Mouse (Mus musculus) limb, embryonic 14.5 days (tissue): ENCODE results near the gene Gm12569. TPM values are rescaled to one million over a fixed set of nuclear protein-coding genes. Genes with fewer than 3 reads are reported as not detected.

Source experiments
- ATAC-seq: fragments of 200-750 bp; cut with Nextera tagmentation; 2 replicates; pipeline ENCODE4 v1.8.0; 2017; ENCODE audit warnings: low read depth, moderate number of reproducible peaks, moderate TSS enrichment; ENCODE audit not compliant: low FRiP score
- DNase-seq: peaks from one replicate; pipeline ENCODE4 v3.0.0-alpha.2; 2015; ENCODE audit warnings: low spot score
- H3K27ac ChIP-seq: fragments of 300-500 bp; sonication (generic); replicated peaks from 2 replicates; pipeline ENCODE4 v1.5.1; 2014; ENCODE audit warnings: low read depth, mild to moderate bottlenecking, low read length, moderate library complexity, mixed read lengths
- H3K27me3 ChIP-seq: fragments of 300-500 bp; sonication (generic); 2 replicates; pipeline ENCODE4 v1.6.1; 2014; ENCODE audit warnings: low read length, mixed read lengths; ENCODE audit not compliant: control insufficient read depth, insufficient read depth
- H3K36me3 ChIP-seq: fragments of 300-500 bp; sonication (generic); 2 replicates; pipeline ENCODE4 v1.6.1; 2014; ENCODE audit warnings: mild to moderate bottlenecking, low read length, moderate library complexity, mixed read lengths; ENCODE audit not compliant: control insufficient read depth, insufficient read depth
- H3K4me1 ChIP-seq: fragments of 300-500 bp; sonication (generic); 2 replicates; pipeline ENCODE4 v1.6.1; 2014; ENCODE audit warnings: antibody characterized with exemption, low read length, mixed read lengths; ENCODE audit not compliant: control insufficient read depth, insufficient read depth
- H3K4me2 ChIP-seq: fragments of 300-500 bp; sonication (generic); replicated peaks from 2 replicates; pipeline ENCODE4 v1.6.1; 2014; ENCODE audit warnings: low read depth, mild to moderate bottlenecking, low read length, moderate library complexity; ENCODE audit not compliant: severe bottlenecking
- H3K4me3 ChIP-seq: fragments of 300-500 bp; sonication (generic); replicated peaks from 2 replicates; pipeline ENCODE4 v1.5.1; 2014; ENCODE audit warnings: low read length
- H3K9ac ChIP-seq: fragments of 300-500 bp; sonication (generic); 2 replicates; pipeline ENCODE4 v1.6.1; 2014; ENCODE audit warnings: mild to moderate bottlenecking, low read depth, low read length, moderate library complexity; ENCODE audit not compliant: severe bottlenecking
- H3K9me3 ChIP-seq: fragments of 300-500 bp; sonication (generic); 2 replicates; pipeline ENCODE4 v1.6.1; 2016; ENCODE audit warnings: low read length; ENCODE audit not compliant: control insufficient read depth
- POLR2A ChIP-seq: fragments of 200-500 bp; IDR thresholded peaks from 2 replicates; pipeline ENCODE4 v1.8.0; 2012; ENCODE audit warnings: inconsistent platforms, mild to moderate bottlenecking, moderate library complexity, borderline replicate concordance; ENCODE audit not compliant: insufficient read depth, insufficient read length; ENCODE audit errors: extremely low read depth
- WGBS: fragments of 180-500 bp; shearing (Covaris S2); extraction: QIAGEN DNeasy Blood & Tissue Kit; methylation state at CpG from one replicate; pipeline ENCODE4 v1.1.7; 2014; 5-methylcytosine and 5-hydroxymethylcytosine counted together
- polyA plus RNA-seq, 2 experiments: library from polyadenylated mRNA; depleted of rRNA in 1 of 2; stranded (reverse) in 1 of 2; unstranded in 1 of 2; fragments of >200 nt; fragmentation: Nextera tagmentation in 1 of 2; extraction: Ambion mirVana in 1 of 2; gene quantifications; 2 replicates each; pipeline versions ENCODE4 v1.2.1 to v1.2.3; 2012 to 2014

Gm12569 gene
- polyA plus RNA-seq, 2 experiments = not detected

GRCm38 (mm10) chr11:51227104-51227503, 6.8 kb downstream of the Gm12569 start:
- no peak for TF ChIP-seq POLR2A
- Histone ChIP-seq H3K4me2 (no peak overlapping the region), H3K4me3 (no peak overlapping the region), H3K36me3 (no peaks in the 10 kb centered on the region), H3K9me3 (no peaks in the 10 kb centered on the region), H3K27ac (no peak overlapping the region), H3K4me1 (no peaks in the 10 kb centered on the region), H3K9ac (no peak overlapping the region), H3K27me3 (no peaks in the 10 kb centered on the region)
- DNase-seq (no peak), ATAC-seq (no peak)
- WGBS = 80% methylated on average over 4 of the region's 4 CpGs

DNA sequence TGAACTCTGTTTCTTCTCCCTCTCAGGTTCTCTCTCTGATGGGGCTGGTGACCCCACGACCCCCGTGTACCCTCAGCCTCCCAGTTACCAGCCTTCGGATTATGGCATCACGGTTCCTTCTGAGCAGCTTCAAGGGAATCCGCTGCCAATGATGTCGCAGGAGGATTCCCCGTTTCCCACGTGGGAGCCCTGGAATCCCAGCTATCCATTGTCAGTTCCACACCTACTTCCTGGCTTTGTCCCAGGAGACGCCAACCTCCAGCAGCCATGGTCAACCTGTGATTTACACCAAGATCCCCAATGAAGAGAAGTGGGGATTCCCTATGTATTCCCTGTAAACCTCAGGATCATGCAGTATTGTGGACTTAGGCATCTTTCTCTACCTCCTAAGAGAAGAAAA, 14.4 kb downstream of the Gm12569 start:
- Histone ChIP-seq H3K27ac (no peak overlapping the region), H3K4me2 (no peak overlapping the region), H3K9ac (no peak overlapping the region), H3K4me1 (no peaks in the 10 kb centered on the region), H3K9me3 (no peaks in the 10 kb centered on the region), H3K4me3 (no peak overlapping the region), H3K36me3 (no peaks in the 10 kb centered on the region), H3K27me3 (no peaks in the 10 kb centered on the region)
- DNase-seq = no peak
- ATAC-seq = no peak
- no peak for TF ChIP-seq POLR2A
- 83% methylated on average over 9 of the region's 9 CpGs for WGBS

DNA sequence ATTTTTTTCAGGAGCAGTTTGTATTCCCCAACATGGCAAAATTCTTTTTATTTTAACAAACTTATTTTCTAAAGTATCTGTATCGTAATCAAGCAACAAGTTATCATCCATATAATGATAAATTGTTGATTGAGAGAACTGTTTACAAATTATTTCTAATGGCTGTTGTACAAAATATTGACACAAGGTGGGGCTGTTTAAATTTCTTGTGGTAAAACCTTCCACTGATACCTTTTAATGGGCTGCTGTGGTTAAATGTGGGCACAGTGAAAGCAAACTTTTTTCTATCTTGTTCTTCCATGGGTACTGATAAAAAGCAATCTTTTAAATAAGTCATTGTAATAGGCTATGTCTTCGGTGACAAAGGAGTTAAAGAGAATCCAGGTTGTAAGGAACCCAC, 22.6 kb downstream of the Gm12569 start:
- no peak overlapping the region for H3K4me3 ChIP-seq
- DNase-seq (no peak), ATAC-seq (no peak)
- no peaks in the 10 kb centered on the region for H3K36me3 ChIP-seq
- no peak for TF ChIP-seq POLR2A
- no peaks in the 10 kb centered on the region for H3K4me1 ChIP-seq
- H3K4me2 ChIP-seq = no peak overlapping the region
- H3K27me3 ChIP-seq = no peaks in the 10 kb centered on the region
- H3K9ac ChIP-seq = no peak overlapping the region
- H3K27ac ChIP-seq = no peak overlapping the region
- H3K9me3 ChIP-seq = no peaks in the 10 kb centered on the region; the same call in 1 of the 2 replicates
- WGBS = 85% methylated on average over 2 of the region's 2 CpGs

DNA sequence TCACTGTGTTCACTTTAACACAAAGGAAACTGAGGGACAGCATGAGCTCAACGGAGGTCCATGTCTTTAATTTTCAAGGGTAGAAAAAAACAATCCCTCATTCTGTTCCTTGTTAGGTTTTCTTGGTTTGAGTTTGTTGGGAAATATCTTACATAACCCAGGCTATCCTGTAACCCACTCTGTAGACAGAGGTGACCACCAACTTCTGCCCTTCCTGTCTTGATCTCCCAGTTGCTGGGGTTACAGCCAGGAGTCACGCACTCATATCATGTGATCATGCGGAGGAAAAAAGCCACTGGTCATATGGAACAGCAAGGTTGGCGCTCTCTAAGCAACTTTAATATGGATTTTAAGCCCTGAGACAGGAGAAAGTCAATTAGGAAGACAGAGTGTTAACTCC, 36.7 kb downstream of the Gm12569 start:
- Histone ChIP-seq H3K4me1 (no peaks in the 10 kb centered on the region), H3K36me3 (no peaks in the 10 kb centered on the region)
- WGBS = 90% methylated on average over 4 of the region's 4 CpGs

GRCm38 (mm10) chr11:51261680-51262219, 41.5 kb downstream of the Gm12569 start, which contains the start of gene Clk4:
Gene Clk4, plus strand, starts transcription at chr11:51261730.
- Histone ChIP-seq H3K4me1 (peaks cover 22% of the 10 kb centered on the region), H3K27ac (0 out of 2 replicates have a peak within 1 kb of the TSS, but pooled peaks have one; percentile 61), H3K9me3 (no peaks in the 10 kb centered on the region), H3K36me3 (no peaks in the 10 kb centered on the region), H3K9ac (peak within 1 kb of the TSS; percentile 96), H3K4me2 (peak within 1 kb of the TSS; percentile 76), H3K4me3 (peak within 1 kb of the TSS; percentile 90), H3K27me3 (no peaks in the 10 kb centered on the region)
- no peak for DNase-seq
- WGBS = 85% methylated on average over 3 of the region's 3 CpGs
- TF ChIP-seq POLR2A = no peak
- ATAC-seq = no peak

More for the DNA sequence above, 36.7 kb downstream of the Gm12569 start:
- DNase-seq (no peak), ATAC-seq (no peak)
- no peak overlapping the region for H3K27ac ChIP-seq
- no peak overlapping the region for H3K4me2 ChIP-seq
- no peak for TF ChIP-seq POLR2A
- H3K4me3 ChIP-seq = no peak overlapping the region
- no peaks in the 10 kb centered on the region for H3K9me3 ChIP-seq
- no peaks in the 10 kb centered on the region for H3K27me3 ChIP-seq
- no peak overlapping the region for H3K9ac ChIP-seq
